Mouse (Mus musculus) MEL (cell line): ENCODE data around the gene Magi2. TPM values are rescaled to one million over a fixed set of nuclear protein-coding genes. Genes with fewer than 3 reads are reported as not detected.
"Not testable (repeated sequence)": the region's sequence is repeated elsewhere in the genome, so short reads cannot be mapped to it uniquely, and the experiment has no call there.

Experiments used
- DNase-seq: peaks from one replicate; pipeline ENCODE4 v3.0.0; 2011; ENCODE audit warnings: low read depth, low spot score
- H3K27ac ChIP-seq: 2 replicates; pipeline ENCODE4 v1.5.1; 2012; ENCODE audit warnings: low read depth, mild to moderate bottlenecking, control low read depth, low read length, moderate library complexity; ENCODE audit not compliant: control insufficient read depth
- H3K27me3 ChIP-seq, 2 experiments: fragments of 150-350 bp in 1 of 2; sonication (generic) in 1 of 2; 2 replicates each; pipeline ENCODE4 v1.6.1; 2012; ENCODE audit warnings: low read length in 2 of 2, mild to moderate bottlenecking in 2 of 2, improper control_type of control experiment in 1 of 2, moderate library complexity in 1 of 2; ENCODE audit not compliant: insufficient read depth in 2 of 2, control insufficient read depth in 1 of 2
- H3K36me3 ChIP-seq, 2 experiments: 2 replicates each; pipeline ENCODE4 v1.6.1; 2012 to 2014; ENCODE audit warnings: low read length in 2 of 2, improper control_type of control experiment in 1 of 2, inconsistent platforms in 1 of 2, mild to moderate bottlenecking in 1 of 2; ENCODE audit not compliant: insufficient read depth in 2 of 2, control insufficient read depth in 1 of 2
- H3K4me1 ChIP-seq, 2 experiments: fragments of 150-350 bp in 1 of 2; sonication (generic) in 1 of 2; 2 replicates each; pipeline ENCODE4 v1.6.1; 2012; ENCODE audit warnings: low read length in 2 of 2, improper control_type of control experiment in 1 of 2, mild to moderate bottlenecking in 1 of 2; ENCODE audit not compliant: insufficient read depth in 2 of 2, control insufficient read depth in 1 of 2
- H3K4me3 ChIP-seq, 2 experiments: fragments of 150-350 bp in 1 of 2; sonication (generic) in 1 of 2; 2 replicates each; pipeline ENCODE4 v1.5.1; 2012; ENCODE audit warnings: low read depth in 2 of 2, low read length in 2 of 2, mild to moderate bottlenecking in 2 of 2, moderate library complexity in 2 of 2, control low read depth in 1 of 2, improper control_type of control experiment in 1 of 2; ENCODE audit not compliant: control insufficient read depth in 1 of 2, insufficient read depth in 1 of 2
- H3K79me2 ChIP-seq: 2 replicates; pipeline ENCODE4 v1.6.1; 2012; ENCODE audit warnings: mild to moderate bottlenecking, low read length, moderate library complexity; ENCODE audit not compliant: control insufficient read depth, poor library complexity, insufficient read depth
- H3K9ac ChIP-seq: 2 replicates; pipeline ENCODE4 v1.6.1; 2012; ENCODE audit warnings: low read depth, mild to moderate bottlenecking, control low read depth, low read length, moderate library complexity; ENCODE audit not compliant: control insufficient read depth, poor library complexity, severe bottlenecking
- H3K9me3 ChIP-seq: fragments of 150-350 bp; sonication (generic); replicated peaks from 2 replicates; pipeline ENCODE4 v1.6.1; 2012; ENCODE audit warnings: mild to moderate bottlenecking, low read length, improper control_type of control experiment, moderate library complexity; ENCODE audit not compliant: insufficient read depth
- CHD2 ChIP-seq: IDR thresholded peaks from 2 replicates; pipeline ENCODE4 v1.6.1; 2011; ENCODE audit warnings: low read length, improper control_type of control experiment
- CTCF ChIP-seq, 3 experiments: IDR thresholded peaks in 2 of 3; conservative IDR thresholded peaks in 1 of 3; 2 replicates each; pipeline ENCODE4 v1.5.1; 2011 to 2012; ENCODE audit warnings: low read length in 3 of 3, low read depth in 2 of 3, mild to moderate bottlenecking in 2 of 3, improper control_type of control experiment in 1 of 3, inconsistent platforms in 1 of 3, mixed read lengths in 1 of 3, moderate library complexity in 1 of 3; ENCODE audit not compliant: control insufficient read depth in 1 of 3, insufficient read depth in 1 of 3, poor library complexity in 1 of 3, severe bottlenecking in 1 of 3
- ELF1 ChIP-seq: IDR thresholded peaks from 2 replicates; pipeline ENCODE4 v1.6.1; 2014; ENCODE audit warnings: low read depth, mild to moderate bottlenecking, inconsistent platforms, low read length, improper control_type of control experiment, moderate library complexity
- EP300 ChIP-seq, 2 experiments: IDR thresholded peaks; 2 replicates each; pipeline ENCODE4 v1.6.1; 2011; ENCODE audit warnings: improper control_type of control experiment in 2 of 2, low read length in 2 of 2, low read depth in 1 of 2, mild to moderate bottlenecking in 1 of 2
- ETS1 ChIP-seq: IDR thresholded peaks from 2 replicates; pipeline ENCODE4 v1.6.1; 2012; ENCODE audit warnings: low read depth, mild to moderate bottlenecking, inconsistent platforms, low read length, improper control_type of control experiment, moderate library complexity
- GATA1 ChIP-seq: IDR thresholded peaks from 2 replicates; pipeline ENCODE4 v1.6.1; 2011; ENCODE audit warnings: low read depth, low read length, improper control_type of control experiment
- JUND ChIP-seq: IDR thresholded peaks from 2 replicates; pipeline ENCODE4 v1.6.1; 2011; ENCODE audit warnings: low read depth, mild to moderate bottlenecking, improper control_type of control experiment, low read length
- MAX ChIP-seq: IDR thresholded peaks from 2 replicates; pipeline ENCODE4 v1.6.1; 2011; ENCODE audit warnings: low read length, improper control_type of control experiment
- MXI1 ChIP-seq: IDR thresholded peaks from 2 replicates; pipeline ENCODE4 v1.6.1; 2011; ENCODE audit warnings: mild to moderate bottlenecking, low read depth, low read length, improper control_type of control experiment
- POLR2AphosphoS2 ChIP-seq: IDR thresholded peaks from 2 replicates; pipeline ENCODE4 v1.6.1; 2011; ENCODE audit warnings: low read length, improper control_type of control experiment
- RAD21 ChIP-seq: IDR thresholded peaks from 2 replicates; pipeline ENCODE4 v1.6.1; 2011; ENCODE audit warnings: mild to moderate bottlenecking, low read depth, low read length, improper control_type of control experiment
- RCOR1 ChIP-seq: IDR thresholded peaks from 2 replicates; pipeline ENCODE4 v1.6.1; 2012; ENCODE audit warnings: low read depth, mild to moderate bottlenecking, inconsistent platforms, low read length, improper control_type of control experiment
- SMC3 ChIP-seq: IDR thresholded peaks from 2 replicates; pipeline ENCODE4 v1.6.1; 2011; ENCODE audit warnings: low read depth, low read length, improper control_type of control experiment
- TBP ChIP-seq: IDR thresholded peaks from 2 replicates; pipeline ENCODE4 v1.8.0; 2011; ENCODE audit warnings: low read depth, low read length, improper control_type of control experiment
- TCF12 ChIP-seq: IDR thresholded peaks from 2 replicates; pipeline ENCODE4 v1.6.1; 2014; ENCODE audit warnings: low read depth, mild to moderate bottlenecking, inconsistent platforms, low read length, improper control_type of control experiment, moderate library complexity
- USF1 ChIP-seq: IDR thresholded peaks from 2 replicates; pipeline ENCODE4 v1.6.1; 2014; ENCODE audit warnings: low read depth, mild to moderate bottlenecking, inconsistent platforms, low read length, improper control_type of control experiment, moderate library complexity
- ZC3H11A ChIP-seq: IDR thresholded peaks from 2 replicates; pipeline ENCODE4 v1.6.1; 2012; ENCODE audit warnings: low read depth, mild to moderate bottlenecking, inconsistent platforms, low read length, improper control_type of control experiment
- ZKSCAN1 ChIP-seq: IDR thresholded peaks from 2 replicates; pipeline ENCODE4 v1.6.1; 2012; ENCODE audit warnings: low read depth, mild to moderate bottlenecking, inconsistent platforms, low read length, improper control_type of control experiment, moderate library complexity
- polyA plus RNA-seq, 2 experiments: library from polyadenylated mRNA; stranded (reverse) in 1 of 2; unstranded in 1 of 2; fragments of >175 nt in 1 of 2; fragments of >200 nt in 1 of 2; gene quantifications; 2 replicates each; pipeline versions ENCODE4 v1.2.1 to v1.2.4; 2012; ENCODE audit warnings: low replicate concordance in 2 of 2, low read depth in 1 of 2; ENCODE audit not compliant: insufficient read length in 2 of 2, insufficient read depth in 1 of 2, missing spikeins in 1 of 2
- total RNA-seq: library from RNA; depleted of rRNA; stranded (reverse); fragments of 300-350 nt; gene quantifications from 2 replicates; pipeline ENCODE4 v1.2.3, GENCODE M21; 2012

Magi2 gene
- total and polyA plus RNA-seq, 3 experiments: 0.46 to 0.47 TPM; not detected in 1

GRCm38 (mm10) chr5:19400299-19400698, 173.5 kb downstream of the Magi2 start:
- Histone ChIP-seq H3K4me3 (no peak overlapping the region), H3K79me2 (no peaks in the 10 kb centered on the region), H3K9ac (no peak overlapping the region), H3K27ac (no peak overlapping the region), H3K27me3 (no peaks in the 10 kb centered on the region), H3K9me3 (no peaks in the 10 kb centered on the region), H3K36me3 (no peaks in the 10 kb centered on the region), H3K4me1 (no peaks in the 10 kb centered on the region)
- no peak for TF ChIP-seq JUND
- no peak for TF ChIP-seq ELF1
- no peak for TF ChIP-seq TBP
- TF ChIP-seq TCF12: no peak
- TF ChIP-seq RCOR1: no peak
- no peak for TF ChIP-seq ETS1
- TF ChIP-seq CHD2: no peak
- TF ChIP-seq GATA1: no peak
- no peak for TF ChIP-seq ZKSCAN1
- TF ChIP-seq POLR2AphosphoS2: no peak
- no peak for TF ChIP-seq EP300 (IDR thresholded peaks at IDR 0.05; ENCODE audit: low read depth in 1 of 2, low read length in 2 of 2)
- no peak for TF ChIP-seq CTCF (IDR thresholded peaks at IDR 0.05 in 2 of 3, conservative IDR thresholded peaks at IDR 0.05 in 1 of 3; ENCODE audit: control insufficient read depth in 1 of 3, insufficient read depth in 1 of 3, low read depth in 2 of 3, low read length in 3 of 3, poor library complexity in 1 of 3, severe bottlenecking in 1 of 3)
- TF ChIP-seq USF1: no peak
- DNase-seq: no peak

GRCm38 (mm10) chr5:19400738-19401408, 174.0 kb downstream of the Magi2 start:
- H3K9me3 ChIP-seq: no peaks in the 10 kb centered on the region
- TF ChIP-seq CTCF (IDR thresholded peaks at IDR 0.05 in 2 of 3, conservative IDR thresholded peaks at IDR 0.05 in 1 of 3; ENCODE audit: control insufficient read depth in 1 of 3, insufficient read depth in 1 of 3, low read depth in 2 of 3, low read length in 3 of 3, poor library complexity in 1 of 3, severe bottlenecking in 1 of 3) (peak; percentile 47 to 82 (median 62)), RAD21 (peak; percentile 82), USF1 (no peak), ZC3H11A (peak; percentile 71), MXI1 (no peak), SMC3 (peak; percentile 89), MAX (no peak), GATA1 (no peak), TCF12 (no peak)
- no peaks in the 10 kb centered on the region for H3K27me3 ChIP-seq
- H3K36me3 ChIP-seq: no peaks in the 10 kb centered on the region
- H3K27ac ChIP-seq: no peak overlapping the region
- H3K79me2 ChIP-seq: no peaks in the 10 kb centered on the region
- no peak overlapping the region for H3K9ac ChIP-seq
- no peaks in the 10 kb centered on the region for H3K4me1 ChIP-seq
- no peak overlapping the region for H3K4me3 ChIP-seq
- peak; percentile 35 for DNase-seq

DNA sequence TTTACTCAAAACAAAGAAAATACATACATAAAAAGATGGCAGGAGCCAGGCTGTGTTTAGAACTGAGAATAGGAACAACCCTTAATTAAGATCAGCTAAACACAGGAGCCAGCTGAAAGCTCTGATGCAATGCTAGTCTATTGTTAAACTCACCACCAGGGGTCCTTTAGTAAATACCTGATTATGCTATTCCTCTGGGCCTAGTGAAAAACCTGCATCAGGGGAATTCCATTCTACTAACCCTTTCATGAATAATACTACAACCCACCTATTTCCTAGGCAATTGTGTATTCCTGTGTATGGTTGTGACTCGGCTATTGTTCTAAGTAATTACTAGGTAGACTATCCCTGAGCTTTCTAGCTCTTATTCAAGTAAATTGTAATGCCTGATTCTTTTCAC, 177.4 kb downstream of the Magi2 start:
- not testable (repeated sequence) for H3K79me2 ChIP-seq, H3K36me3 ChIP-seq, DNase-seq, H3K9ac ChIP-seq, H3K27me3 ChIP-seq, H3K4me1 ChIP-seq, H3K4me3 ChIP-seq, H3K27ac ChIP-seq, H3K9me3 ChIP-seq
